Mouse (Mus musculus): ENCODE measurements around the gene Csf3.

DNA sequence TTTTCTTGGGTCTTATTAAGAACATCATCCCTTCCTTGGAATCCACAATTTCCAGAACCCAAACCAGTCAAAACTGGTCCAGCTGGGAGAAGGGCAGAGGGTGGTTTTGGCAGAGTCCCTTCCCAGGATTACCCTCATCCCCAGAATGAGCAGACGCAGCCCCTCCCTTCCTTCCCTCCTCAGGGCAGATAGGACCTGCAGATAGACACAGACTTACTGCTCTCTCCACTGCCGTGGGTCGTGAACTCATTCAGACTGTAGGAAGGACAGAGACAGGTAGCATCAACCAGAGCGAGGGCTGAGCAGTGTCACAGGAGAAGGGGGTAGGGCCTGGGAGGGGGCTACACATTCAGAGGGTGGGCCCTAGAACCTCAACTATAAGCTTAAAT lies 10.0 kb downstream of the Csf3 start:
- TF ChIP-seq CTCF (IDR thresholded peaks at IDR 0.05) (no peak), EP300 (IDR thresholded peaks at IDR 0.05) (no peak)

Measured in lung, postnatal 0 days (tissue).